Mouse (Mus musculus) left cerebral cortex, postnatal 4 days (tissue): Measurements from ENCODE around the gene Xndc1. TPM values are rescaled to one million over a fixed set of nuclear protein-coding genes. Genes with fewer than 3 reads are reported as not detected.

Source experiments
- DNase-seq: peaks from one replicate; pipeline ENCODE4 v3.0.0-alpha.2; 2022
- intact Hi-C: fragments of 180-260 bp; cut with DNase I; formaldehyde crosslinking; loops from one replicate; pipeline ENCODE4 v1.15.1; 2025
- total RNA-seq, 2 experiments: library from RNA; stranded (reverse); gene quantifications; 2 replicates each; pipeline ENCODE4 v1.2.3; 2021

The Xndc1 gene
- total RNA-seq, 2 experiments from 2014 or later = 28.7 to 30.8 TPM

DNA sequence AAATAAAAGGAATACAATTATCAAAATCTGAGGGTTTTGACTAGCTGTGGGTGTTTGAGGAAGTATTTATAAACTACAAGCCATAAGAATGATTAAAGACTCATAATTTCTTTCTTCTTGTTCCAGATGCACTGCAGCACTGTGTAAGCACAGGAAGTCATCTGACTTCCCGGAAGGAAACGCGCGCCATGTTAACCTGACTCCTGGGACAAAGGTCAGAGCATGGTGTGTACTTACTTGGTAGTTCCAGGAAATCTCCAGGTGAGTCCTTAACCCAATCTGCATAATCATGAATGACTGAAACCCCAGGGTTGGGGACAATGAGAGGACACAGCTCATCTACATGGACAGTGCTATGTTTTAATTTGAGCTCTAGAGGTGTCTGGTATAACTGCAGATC lies 67.1 kb downstream of the Xndc1 start:
- intact Hi-C loops = no loop called here
- DNase-seq = no peak

Other genes starting within 250 kb of the Xndc1 start
- not detected for gene Phox2a, start 247.2 kb upstream of the Xndc1 start, total RNA-seq
- gene Inppl1, start 227.3 kb upstream of the Xndc1 start, total RNA-seq = 10 to 100 TPM; 17.8 to 18.8 TPM
- under 1 TPM in 1 of 2 experiments, not detected in 1; 0.40 TPM for gene Folr2, start 208.3 kb upstream of the Xndc1 start, total RNA-seq
- gene Anapc15, start 201.8 kb upstream of the Xndc1 start, total RNA-seq = 10 to 100 TPM; 37.0 to 40.0 TPM
- gene Folr1, start 194.7 kb upstream of the Xndc1 start, total RNA-seq = 1 to 10 TPM in 1 of 2 experiments, under 1 TPM in 1; 0.40 to 1.4 TPM
- 10 to 100 TPM; 86.2 to 91.6 TPM for gene Lamtor1, start 159.6 kb upstream of the Xndc1 start, total RNA-seq
- not detected for gene Tomt, start 159.2 kb upstream of the Xndc1 start, total RNA-seq
- 1 to 10 TPM; 2.8 to 2.9 TPM for gene Lrrc51, start 131.6 kb upstream of the Xndc1 start, total RNA-seq
- 10 to 100 TPM; 83.3 to 89.6 TPM for gene Numa1, start 131.4 kb upstream of the Xndc1 start, total RNA-seq
- 10 to 100 TPM; 14.0 to 18.9 TPM for gene Il18bp, start 46.8 kb upstream of the Xndc1 start, total RNA-seq
- 10 to 100 TPM; 47.0 to 51.9 TPM for gene Rnf121, start within 50 bp of the Xndc1 start, total RNA-seq
- 1 to 10 TPM; 1.7 to 2.2 TPM for gene Xntrpc, start 202 bp downstream of the Xndc1 start, total RNA-seq
- gene Trpc2, start 17.6 kb downstream of the Xndc1 start, total RNA-seq = under 1 TPM in 1 of 2 experiments, not detected in 1; 0.60 TPM
- not detected for gene Art1, start 36.2 kb downstream of the Xndc1 start, total RNA-seq
- not detected for gene Art5, start 44.0 kb downstream of the Xndc1 start, total RNA-seq
- not detected for gene Chrna10, start 51.3 kb downstream of the Xndc1 start, total RNA-seq
- 10 to 100 TPM; 39.4 to 41.2 TPM for gene Nup98, start 144.7 kb downstream of the Xndc1 start, total RNA-seq
- 10 to 100 TPM; 36.7 to 39.0 TPM for gene Pgap2, start 144.7 kb downstream of the Xndc1 start, total RNA-seq
- gene Rhog, start 190.5 kb downstream of the Xndc1 start, total RNA-seq = 10 to 100 TPM; 11.3 to 12.3 TPM
- 10 to 100 TPM; 43.5 to 45.7 TPM for gene Stim1, start 202.3 kb downstream of the Xndc1 start, total RNA-seq